Mouse (Mus musculus): Measurements from ENCODE around the gene Dact2. TPM values are rescaled to one million over a fixed set of nuclear protein-coding genes. Genes with fewer than 3 reads are reported as not detected.

Gene Dact2
- total RNA-seq, 2 experiments from 2014 or later = not detected

GRCm38 (mm10) chr17:14178475-14178874 is 25.6 kb downstream of the Dact2 start:
- ATAC-seq (replicated peaks; ENCODE audit: low FRiP score, poor library complexity, severe bottlenecking) = no peak

- ATAC-seq (replicated peaks; ENCODE audit: low FRiP score, poor library complexity, severe bottlenecking) = no peak
Measured at GRCm38 (mm10) chr17:14178049-14178448, 26.1 kb downstream of the Dact2 start.

- ATAC-seq (replicated peaks; ENCODE audit: low FRiP score, poor library complexity, severe bottlenecking) = no peak
Measured at GRCm38 (mm10) chr17:14177018-14177417, 27.1 kb downstream of the Dact2 start.

- ATAC-seq (replicated peaks; ENCODE audit: low FRiP score, poor library complexity, severe bottlenecking) = no peak
Measured at GRCm38 (mm10) chr17:14175704-14176103, 28.4 kb downstream of the Dact2 start.

GRCm38 (mm10) chr17:14175019-14175418 is 29.1 kb downstream of the Dact2 start:
- no peak for ATAC-seq (replicated peaks; ENCODE audit: low FRiP score, poor library complexity, severe bottlenecking)

GRCm38 (mm10) chr17:14174401-14174800 is 29.7 kb downstream of the Dact2 start:
- no peak for ATAC-seq (replicated peaks; ENCODE audit: low FRiP score, poor library complexity, severe bottlenecking)

GRCm38 (mm10) chr17:14173459-14173858 is 30.6 kb downstream of the Dact2 start:
- no peak for ATAC-seq (replicated peaks; ENCODE audit: low FRiP score, poor library complexity, severe bottlenecking)

- ATAC-seq (replicated peaks; ENCODE audit: low FRiP score, poor library complexity, severe bottlenecking) = no peak
Measured at GRCm38 (mm10) chr17:14172731-14173130, 31.4 kb downstream of the Dact2 start.

GRCm38 (mm10) chr17:14172184-14172583 is 31.9 kb downstream of the Dact2 start:
- no peak for ATAC-seq (replicated peaks; ENCODE audit: low FRiP score, poor library complexity, severe bottlenecking)

GRCm38 (mm10) chr17:14170961-14171479 is 33.1 kb downstream of the Dact2 start:
- ATAC-seq (replicated peaks; ENCODE audit: low FRiP score, poor library complexity, severe bottlenecking) = no peak

- ATAC-seq (replicated peaks; ENCODE audit: low FRiP score, poor library complexity, severe bottlenecking) = no peak
Measured at GRCm38 (mm10) chr17:14169431-14169830, 34.7 kb downstream of the Dact2 start.

- no peak for ATAC-seq (replicated peaks; ENCODE audit: low FRiP score, poor library complexity, severe bottlenecking)
Measured at GRCm38 (mm10) chr17:14167594-14167993, 36.5 kb downstream of the Dact2 start.

- ATAC-seq (replicated peaks; ENCODE audit: low FRiP score, poor library complexity, severe bottlenecking) = no peak
Measured at GRCm38 (mm10) chr17:14166746-14167432, 37.2 kb downstream of the Dact2 start.

- no peak for ATAC-seq (replicated peaks; ENCODE audit: low FRiP score, poor library complexity, severe bottlenecking)
Measured at GRCm38 (mm10) chr17:14165934-14166610, 38.0 kb downstream of the Dact2 start.

- no peak for ATAC-seq (replicated peaks; ENCODE audit: low FRiP score, poor library complexity, severe bottlenecking)
Measured at GRCm38 (mm10) chr17:14165332-14165876, 38.7 kb downstream of the Dact2 start.

GRCm38 (mm10) chr17:14160846-14161245 is 43.3 kb downstream of the Dact2 start:
- ATAC-seq (replicated peaks; ENCODE audit: low FRiP score, poor library complexity, severe bottlenecking) = no peak

GRCm38 (mm10) chr17:14157779-14158195 is 46.3 kb downstream of the Dact2 start:
- ATAC-seq (replicated peaks; ENCODE audit: low FRiP score, poor library complexity, severe bottlenecking) = no peak

All from erythroblast, adult 5-6 weeks (primary cell).